Mouse (Mus musculus): ENCODE measurements at regions not wholly inside any gene's neighbourhood (a gene's known extent, or its start where the extent isn't known, plus 50 kb on each side); places are given as distances from the start of the nearest gene placed in this dataset.

DNA sequence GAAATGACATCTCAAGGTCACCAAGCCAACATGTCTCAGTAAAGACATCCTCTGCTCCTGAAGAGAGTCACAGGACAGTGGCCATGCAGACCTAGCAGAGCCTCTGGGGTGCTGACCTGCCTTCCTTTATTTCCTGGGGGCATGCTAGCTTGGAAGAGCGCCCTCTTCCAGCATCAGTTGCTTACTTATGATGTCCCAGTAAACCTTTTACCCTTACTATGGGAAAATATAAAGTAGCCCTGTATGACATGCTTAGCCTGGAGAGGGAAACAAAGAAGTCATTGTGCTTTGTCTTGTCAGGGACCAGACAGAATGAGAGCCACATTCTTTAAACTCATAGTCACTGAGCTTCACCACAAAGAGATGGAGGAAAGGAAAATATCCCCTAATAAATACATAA is 82.9 kb downstream of the Postn start:
- no peaks in the 10 kb centered on the region for H3K27me3 ChIP-seq (ENCODE audit: insufficient read depth, poor library complexity, severe bottlenecking)
- no peak overlapping the region for H3K4me3 ChIP-seq
- H3K9me3 ChIP-seq = no peaks in the 10 kb centered on the region
- H3K27ac ChIP-seq = no peak overlapping the region
- DNase-seq (ENCODE audit: low spot score) = no peak
- 45% methylated on average over 1 of the region's 1 CpGs for WGBS
- H3K36me3 ChIP-seq = no peaks in the 10 kb centered on the region
- H3K4me1 ChIP-seq = no peaks in the 10 kb centered on the region

- DNase-seq (ENCODE audit: low spot score) = no peak
- Histone ChIP-seq H3K9me3 (no peaks in the 10 kb centered on the region), H3K4me1 (no peaks in the 10 kb centered on the region), H3K36me3 (no peaks in the 10 kb centered on the region), H3K4me3 (no peak overlapping the region), H3K27ac (no peak overlapping the region), H3K27me3 (ENCODE audit: insufficient read depth, poor library complexity, severe bottlenecking) (no peaks in the 10 kb centered on the region)
- WGBS = 55% methylated on average over 3 of the region's 3 CpGs
Measured at GRCm38 (mm10) chr3:54446889-54447288, 86.0 kb downstream of the Postn start.

DNA sequence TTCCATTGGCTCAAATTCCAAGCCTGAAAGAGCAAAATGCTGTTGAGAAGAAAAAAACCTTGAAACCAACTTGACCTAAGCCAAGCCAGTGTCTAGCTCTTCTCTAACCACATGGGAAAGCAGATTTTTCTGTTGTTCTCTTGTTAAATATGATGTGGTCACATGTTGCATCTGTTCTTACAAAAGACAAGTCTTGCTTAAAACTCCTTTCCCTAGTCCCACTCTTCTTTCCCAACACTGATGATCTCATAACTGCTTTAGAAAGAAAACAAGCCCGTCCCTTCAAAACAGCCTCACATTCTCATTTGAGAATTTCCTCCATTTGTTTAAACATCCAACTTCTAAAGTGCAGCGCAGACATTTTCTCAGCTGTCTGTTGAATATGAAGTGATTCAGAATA is 96.5 kb downstream of the Postn start:
- no peak overlapping the region for H3K27ac ChIP-seq
- H3K27me3 ChIP-seq (ENCODE audit: insufficient read depth, poor library complexity, severe bottlenecking) = no peaks in the 10 kb centered on the region
- no peaks in the 10 kb centered on the region for H3K9me3 ChIP-seq
- 82% methylated on average over 2 of the region's 2 CpGs for WGBS
- H3K4me1 ChIP-seq = no peaks in the 10 kb centered on the region
- DNase-seq (ENCODE audit: low spot score) = no peak
- H3K4me3 ChIP-seq = no peak overlapping the region
- H3K36me3 ChIP-seq = no peaks in the 10 kb centered on the region

GRCm38 (mm10) chr3:54461366-54461765 is 100.5 kb downstream of the Postn start:
- H3K27ac ChIP-seq = no peak overlapping the region
- H3K4me1 ChIP-seq = no peaks in the 10 kb centered on the region
- DNase-seq (ENCODE audit: low spot score) = no peak
- H3K36me3 ChIP-seq = no peaks in the 10 kb centered on the region
- H3K9me3 ChIP-seq = no peaks in the 10 kb centered on the region
- no peak overlapping the region for H3K4me3 ChIP-seq
- WGBS = 84% methylated on average over 6 of the region's 6 CpGs
- H3K27me3 ChIP-seq (ENCODE audit: insufficient read depth, poor library complexity, severe bottlenecking) = no peaks in the 10 kb centered on the region

GRCm38 (mm10) chr3:54466097-54466496 is 105.2 kb downstream of the Postn start:
- no peak for DNase-seq (ENCODE audit: low spot score)
- H3K9me3 ChIP-seq = no peaks in the 10 kb centered on the region
- no peaks in the 10 kb centered on the region for H3K4me1 ChIP-seq
- H3K27me3 ChIP-seq (ENCODE audit: insufficient read depth, poor library complexity, severe bottlenecking) = no peaks in the 10 kb centered on the region
- H3K4me3 ChIP-seq = no peak overlapping the region
- H3K36me3 ChIP-seq = no peaks in the 10 kb centered on the region
- no peak overlapping the region for H3K27ac ChIP-seq

- Histone ChIP-seq H3K36me3 (no peaks in the 10 kb centered on the region), H3K27me3 (ENCODE audit: insufficient read depth, poor library complexity, severe bottlenecking) (no peaks in the 10 kb centered on the region), H3K4me3 (no peak overlapping the region), H3K27ac (no peak overlapping the region), H3K9me3 (no peaks in the 10 kb centered on the region), H3K4me1 (no peaks in the 10 kb centered on the region)
- whole genome bisulfite sequencing = 77% methylated on average over 6 of the region's 6 CpGs
- no peak for DNase-seq (ENCODE audit: low spot score)
Measured at GRCm38 (mm10) chr3:54474209-54474608, 113.3 kb downstream of the Postn start.

DNA sequence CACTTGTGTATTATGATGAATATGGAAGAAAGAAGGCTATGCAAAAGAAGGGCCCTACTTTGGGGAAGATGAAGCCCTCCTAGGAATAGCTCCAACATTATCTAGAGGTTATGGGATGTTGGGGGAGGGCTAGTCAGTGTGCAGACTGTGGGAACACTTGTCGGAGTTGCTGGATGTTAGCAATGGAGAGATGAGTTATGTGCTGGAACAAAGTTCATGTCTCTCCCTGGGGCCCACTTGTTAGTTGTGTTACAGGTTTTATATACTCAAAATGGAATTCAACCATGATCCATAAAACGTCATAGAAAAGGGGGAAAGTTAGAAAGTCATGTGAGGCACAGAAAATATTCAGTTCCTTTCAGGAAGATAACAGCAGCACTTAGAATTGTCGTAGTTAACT is 115.0 kb downstream of the Postn start:
- DNase-seq (ENCODE audit: low spot score) = no peak
- WGBS = 72% methylated on average over 3 of the region's 3 CpGs
- H3K9me3 ChIP-seq = no peaks in the 10 kb centered on the region
- no peaks in the 10 kb centered on the region for H3K4me1 ChIP-seq
- H3K4me3 ChIP-seq = no peak overlapping the region
- H3K36me3 ChIP-seq = no peaks in the 10 kb centered on the region
- H3K27ac ChIP-seq = no peak overlapping the region
- no peaks in the 10 kb centered on the region for H3K27me3 ChIP-seq (ENCODE audit: insufficient read depth, poor library complexity, severe bottlenecking)

GRCm38 (mm10) chr3:54477986-54478385 is 117.1 kb downstream of the Postn start:
- H3K9me3 ChIP-seq = no peaks in the 10 kb centered on the region
- no peaks in the 10 kb centered on the region for H3K27me3 ChIP-seq (ENCODE audit: insufficient read depth, poor library complexity, severe bottlenecking)
- no peak overlapping the region for H3K27ac ChIP-seq
- H3K4me1 ChIP-seq = no peaks in the 10 kb centered on the region
- no peaks in the 10 kb centered on the region for H3K36me3 ChIP-seq
- 63% methylated on average over 4 of the region's 4 CpGs for WGBS
- no peak overlapping the region for H3K4me3 ChIP-seq
- no peak for DNase-seq (ENCODE audit: low spot score)

- no peak for DNase-seq (ENCODE audit: low spot score)
- WGBS = 70% methylated on average over 6 of the region's 6 CpGs
- no peaks in the 10 kb centered on the region for H3K4me1 ChIP-seq
- H3K36me3 ChIP-seq = no peaks in the 10 kb centered on the region
- H3K27me3 ChIP-seq (ENCODE audit: insufficient read depth, poor library complexity, severe bottlenecking) = no peaks in the 10 kb centered on the region
- H3K4me3 ChIP-seq = no peak overlapping the region
- no peaks in the 10 kb centered on the region for H3K9me3 ChIP-seq
- no peak overlapping the region for H3K27ac ChIP-seq
Measured at GRCm38 (mm10) chr3:54480251-54480650, 119.3 kb downstream of the Postn start.

DNA sequence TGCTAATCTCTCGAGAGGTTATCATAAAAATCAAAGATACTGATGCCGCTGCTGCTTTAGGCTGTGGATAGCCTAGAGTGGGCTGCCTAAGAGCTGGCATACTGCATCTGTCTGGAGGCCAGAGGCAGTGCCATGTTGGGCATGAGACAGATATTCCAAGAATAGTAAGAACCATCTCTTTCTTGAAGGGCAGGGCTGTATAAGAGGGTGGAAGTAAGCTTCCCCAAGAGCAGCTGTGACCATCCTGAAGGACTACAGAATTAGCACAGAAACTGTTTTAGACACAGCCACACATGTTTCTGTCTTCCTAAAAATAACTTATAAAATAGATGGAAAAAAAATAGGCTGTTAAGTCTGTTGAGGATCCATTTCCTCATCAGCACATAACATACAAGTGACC is 126.4 kb downstream of the Postn start:
- DNase-seq (ENCODE audit: low spot score) = no peak
- H3K4me1 ChIP-seq = no peaks in the 10 kb centered on the region
- no peaks in the 10 kb centered on the region for H3K9me3 ChIP-seq
- H3K27me3 ChIP-seq (ENCODE audit: insufficient read depth, poor library complexity, severe bottlenecking) = no peaks in the 10 kb centered on the region
- no peak overlapping the region for H3K27ac ChIP-seq
- no peak overlapping the region for H3K4me3 ChIP-seq
- H3K36me3 ChIP-seq = no peaks in the 10 kb centered on the region
- 88% methylated on average over 2 of the region's 2 CpGs for WGBS

DNA sequence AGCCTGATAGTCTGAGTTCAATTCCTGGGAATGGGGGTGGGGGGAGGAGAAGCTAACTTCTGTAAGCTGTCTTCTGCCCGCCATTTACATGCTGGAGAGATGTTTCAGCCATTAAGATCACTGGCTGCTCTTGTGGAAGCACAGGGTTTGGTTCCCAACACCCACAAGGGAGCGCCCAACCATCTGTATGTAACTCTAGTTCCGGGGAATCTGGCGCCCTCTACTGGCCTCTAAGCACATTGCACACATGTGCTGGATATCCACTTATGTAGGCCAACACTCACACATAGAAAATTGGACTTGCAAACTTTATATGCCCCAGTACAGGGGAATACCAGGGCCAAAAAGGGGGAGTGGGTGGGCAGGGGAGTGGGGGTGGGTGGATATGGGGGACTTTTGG is 126.9 kb downstream of the Postn start:
- Histone ChIP-seq H3K27ac (no peak overlapping the region), H3K36me3 (no peaks in the 10 kb centered on the region), H3K4me3 (no peak overlapping the region), H3K4me1 (no peaks in the 10 kb centered on the region), H3K9me3 (no peaks in the 10 kb centered on the region), H3K27me3 (ENCODE audit: insufficient read depth, poor library complexity, severe bottlenecking) (no peaks in the 10 kb centered on the region)
- WGBS = 67% methylated on average over 4 of the region's 4 CpGs
- DNase-seq (ENCODE audit: low spot score) = no peak

GRCm38 (mm10) chr3:54490249-54490900 is 129.5 kb downstream of the Postn start:
- no peaks in the 10 kb centered on the region for H3K9me3 ChIP-seq
- DNase-seq (ENCODE audit: low spot score) = no peak
- no peaks in the 10 kb centered on the region for H3K27me3 ChIP-seq (ENCODE audit: insufficient read depth, poor library complexity, severe bottlenecking)
- 74% methylated on average over 5 of the region's 5 CpGs for WGBS
- H3K4me3 ChIP-seq = no peak overlapping the region
- H3K36me3 ChIP-seq = no peaks in the 10 kb centered on the region
- no peak overlapping the region for H3K27ac ChIP-seq
- no peaks in the 10 kb centered on the region for H3K4me1 ChIP-seq

DNA sequence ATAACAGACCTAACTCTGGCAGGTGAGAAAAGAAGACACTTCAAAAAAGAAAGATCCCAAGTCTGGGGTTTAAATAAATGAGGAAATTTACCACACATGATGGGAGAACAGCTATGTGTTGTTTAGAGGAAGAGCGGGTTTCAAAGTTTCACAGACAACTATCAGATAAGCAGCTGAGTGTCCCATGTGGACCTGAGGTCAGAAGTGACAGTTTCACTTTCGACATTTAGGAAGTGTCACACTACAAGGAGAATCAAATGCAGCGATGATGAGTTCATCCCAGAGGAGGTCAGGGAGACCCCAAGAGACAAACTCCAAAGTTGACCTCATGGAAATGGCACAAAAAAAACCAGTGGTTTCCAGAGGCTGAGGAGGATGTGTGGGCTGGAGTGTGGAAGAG is 132.7 kb downstream of the Postn start:
- no peaks in the 10 kb centered on the region for H3K36me3 ChIP-seq
- H3K9me3 ChIP-seq = no peaks in the 10 kb centered on the region
- H3K4me3 ChIP-seq = no peak overlapping the region
- 74% methylated on average over 3 of the region's 3 CpGs for WGBS
- no peak overlapping the region for H3K27ac ChIP-seq
- no peaks in the 10 kb centered on the region for H3K27me3 ChIP-seq (ENCODE audit: insufficient read depth, poor library complexity, severe bottlenecking)
- no peaks in the 10 kb centered on the region for H3K4me1 ChIP-seq
- no peak for DNase-seq (ENCODE audit: low spot score)

- H3K27me3 ChIP-seq (ENCODE audit: insufficient read depth, poor library complexity, severe bottlenecking) = no peaks in the 10 kb centered on the region
- 78% methylated on average over 3 of the region's 3 CpGs for WGBS
- no peak overlapping the region for H3K27ac ChIP-seq
- no peaks in the 10 kb centered on the region for H3K36me3 ChIP-seq
- no peak overlapping the region for H3K4me3 ChIP-seq
- no peaks in the 10 kb centered on the region for H3K4me1 ChIP-seq
- no peak for DNase-seq (ENCODE audit: low spot score)
- no peaks in the 10 kb centered on the region for H3K9me3 ChIP-seq
Measured at GRCm38 (mm10) chr3:54504997-54505396, 144.1 kb downstream of the Postn start.
